In genomic region chr11:119056301-119057211, GRCm38 (mm10) we compare ENCODE assay signal across 1 mouse cellular context.
TF ChIP-seq lines count a peak whose summit lies in the region.

No protein-coding gene starts in this region.

TF ChIP-seq in ES-E14, 5 proteins besides CTCF, POLR2A, EP300 and RAD21 (continued from another document):
- TF ChIP-seq HCFC1 (IDR thresholded peaks at IDR 0.05; ENCODE audit: borderline replicate concordance, insufficient read depth, low read length) (no peak), CHD2 (IDR thresholded peaks at IDR 0.05; ENCODE audit: low read depth, low read length) (peak; percentile 34; the same call in 1 of the 2 replicates)
